Comparison of ENCODE assay signal across 12 mouse cellular contexts in the genomic region with DNA sequence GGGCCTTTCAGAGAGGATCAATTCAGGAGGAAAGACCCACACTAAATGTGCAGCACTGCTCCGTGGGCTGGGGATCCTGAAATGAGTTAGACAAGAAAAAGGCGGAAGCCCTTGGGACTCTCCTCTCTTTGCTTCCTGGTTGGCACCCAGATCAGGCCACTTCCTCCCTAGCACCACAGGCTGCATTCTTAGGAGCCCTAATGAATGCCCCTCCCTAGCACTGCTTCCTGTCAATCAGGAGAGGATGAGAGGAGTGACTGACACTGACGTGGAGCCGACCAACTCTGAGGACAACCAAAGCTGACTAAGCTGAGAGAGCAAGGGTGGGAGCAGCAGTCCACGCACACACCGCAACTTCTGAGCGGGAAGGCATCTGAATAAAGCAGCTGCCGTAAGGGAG.
A peak's percentile ranks its signal among the peaks of the same experiment; 100 is the strongest.
DNase-seq lines count a peak whose midpoint lies in the region; ATAC-seq and TF ChIP-seq lines count a peak whose summit lies in the region.
"Had no signal": no experiment of that assay in that cellular context is flagged by ENCODE, and none has a peak within 500 bp of the region (broad histone marks: within the 10 kb centered on the region; RNA-seq: fewer than 3 reads in every experiment).

No protein-coding gene starts in this region.

- peaks cover 4% of the 10 kb centered on the region; the same call in 1 of the 2 replicates for H3K4me1 ChIP-seq in lung, adult 2 months (ENCODE audit: control insufficient read depth, insufficient read depth, low read length)
- no peaks in the 10 kb centered on the region for H3K4me1 ChIP-seq in cerebellum, adult 2 months (ENCODE audit: control insufficient read depth, insufficient read depth, low read length)
- H3K4me1 ChIP-seq in hindbrain, embryonic 12.5 days: no peaks in the 10 kb centered on the region
- H3K4me1 ChIP-seq: forebrain, embryonic 13.5 days; midbrain, embryonic 12.5 days had no signal

- no peak overlapping the region for H3K9ac ChIP-seq in hindbrain, embryonic 12.5 days
- H3K9ac ChIP-seq: forebrain, embryonic 13.5 days; midbrain, embryonic 12.5 days had no signal

- TF ChIP-seq CTCF in lung, adult 2 months (IDR thresholded peaks at IDR 0.05; ENCODE audit: insufficient read depth, low read length): no peak
- TF ChIP-seq CTCF in cerebellum, adult 2 months (IDR thresholded peaks at IDR 0.05; ENCODE audit: borderline replicate concordance, insufficient read depth, low read depth, low read length): no peak

- H3K27ac ChIP-seq in cerebellum, adult 2 months (ENCODE audit: insufficient read depth, low read length): no peak overlapping the region
- no peak overlapping the region for H3K27ac ChIP-seq in hindbrain, embryonic 12.5 days
- H3K27ac ChIP-seq: forebrain, embryonic 13.5 days; midbrain, embryonic 12.5 days had no signal

- peak; percentile 95 for ATAC-seq in granulocyte monocyte progenitor cell, adult 5-6 weeks (replicated peaks; ENCODE audit: poor library complexity, severe bottlenecking)
- ATAC-seq in neutrophil, adult 5-6 weeks (ENCODE audit: extremely low read depth, insufficient number of reproducible peaks, low FRiP score, poor library complexity, severe bottlenecking): peak; percentile 39; the same call in 1 of the 2 replicates
- no peak for ATAC-seq in hindbrain, embryonic 12.5 days (ENCODE audit: low FRiP score)
- ATAC-seq: forebrain, embryonic 13.5 days had no signal

- no peak overlapping the region for H3K4me2 ChIP-seq in hindbrain, embryonic 12.5 days (replicated peaks)
- H3K4me2 ChIP-seq: forebrain, embryonic 13.5 days; midbrain, embryonic 12.5 days had no signal

- H3K27me3 ChIP-seq in cerebellum, adult 2 months (ENCODE audit: control insufficient read depth, insufficient read depth, low read length): no peaks in the 10 kb centered on the region
- H3K27me3 ChIP-seq in hindbrain, embryonic 12.5 days: no peaks in the 10 kb centered on the region
- H3K27me3 ChIP-seq: forebrain, embryonic 13.5 days; midbrain, embryonic 12.5 days had no signal

- no peak for TF ChIP-seq POLR2A in lung, adult 2 months (IDR thresholded peaks at IDR 0.05; ENCODE audit: borderline replicate concordance, extremely low read depth, low read depth, low read length)
- no peak for TF ChIP-seq POLR2A in cerebellum, adult 2 months (IDR thresholded peaks at IDR 0.05; ENCODE audit: borderline replicate concordance, insufficient read depth, low read length)

- H3K9me3 ChIP-seq in hindbrain, embryonic 12.5 days (replicated peaks): no peaks in the 10 kb centered on the region
- H3K9me3 ChIP-seq: forebrain, embryonic 13.5 days; midbrain, embryonic 12.5 days had no signal

- peaks cover 87% of the 10 kb centered on the region for H3K36me3 ChIP-seq in hindbrain, embryonic 12.5 days

- peak overlapping the region; percentile 6 for H3K4me3 ChIP-seq in lung, adult 2 months (replicated peaks; ENCODE audit: extremely low read depth, low read depth, low read length)
- no peak overlapping the region for H3K4me3 ChIP-seq in cerebellum, adult 2 months (replicated peaks; ENCODE audit: insufficient read depth, low read depth, low read length)
- no peak overlapping the region for H3K4me3 ChIP-seq in hindbrain, embryonic 12.5 days
- H3K4me3 ChIP-seq: forebrain, embryonic 13.5 days; midbrain, embryonic 12.5 days had no signal

- peak; percentile 10 for DNase-seq in layer of hippocampus, adult 9-10 months (ENCODE audit: low spot score)
- DNase-seq in layer of hippocampus, postnatal 10 days (ENCODE audit: low spot score in 2 of 2): no peak
- no peak for DNase-seq in lung, adult 2 months
- no peak for DNase-seq in cerebellum, adult 11-12 months
- DNase-seq in cerebellum, adult 2 months: no peak
- DNase-seq: adrenal gland, adult 8-10 months; kidney, adult 18-20 months had no signal

- WGBS in lung, adult 2 months: 47% methylated on average over 8 of the region's 8 CpGs
- WGBS in cerebellum, adult 2 months: 78% methylated on average over 8 of the region's 8 CpGs
- WGBS in hindbrain, embryonic 12.5 days: 87% methylated on average over 8 of the region's 8 CpGs
